Mouse (Mus musculus): ENCODE measurements around the gene Lmx1b. TPM values are rescaled to one million over a fixed set of nuclear protein-coding genes. Genes with fewer than 3 reads are reported as not detected.

Gene Lmx1b
- polyA plus RNA-seq, 1 experiment from 2014 or later, result 8.7 TPM

DNA sequence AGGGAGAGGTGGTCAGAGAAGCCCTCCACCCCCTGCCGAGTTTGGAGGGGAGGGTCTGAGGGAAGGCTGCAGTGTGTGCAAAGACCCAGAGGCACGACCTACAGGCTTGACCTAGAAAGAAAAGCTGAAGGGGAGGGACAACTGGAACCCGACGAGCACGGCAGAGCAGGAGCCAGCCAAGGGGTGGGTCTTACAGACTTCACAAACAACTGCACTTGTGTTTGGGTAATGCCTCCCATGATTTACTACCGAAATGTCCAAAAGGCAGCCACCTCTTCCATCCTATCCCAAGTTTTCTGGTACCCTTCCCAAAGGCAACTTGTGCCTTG, 58.9 kb downstream of the Lmx1b start:
- 0% methylated on average over 6 of the region's 6 CpGs for WGBS
- H3K4me1 ChIP-seq (replicated peaks; ENCODE audit: control insufficient read depth, insufficient read depth, low read length), result peaks cover 57% of the 10 kb centered on the region

DNA sequence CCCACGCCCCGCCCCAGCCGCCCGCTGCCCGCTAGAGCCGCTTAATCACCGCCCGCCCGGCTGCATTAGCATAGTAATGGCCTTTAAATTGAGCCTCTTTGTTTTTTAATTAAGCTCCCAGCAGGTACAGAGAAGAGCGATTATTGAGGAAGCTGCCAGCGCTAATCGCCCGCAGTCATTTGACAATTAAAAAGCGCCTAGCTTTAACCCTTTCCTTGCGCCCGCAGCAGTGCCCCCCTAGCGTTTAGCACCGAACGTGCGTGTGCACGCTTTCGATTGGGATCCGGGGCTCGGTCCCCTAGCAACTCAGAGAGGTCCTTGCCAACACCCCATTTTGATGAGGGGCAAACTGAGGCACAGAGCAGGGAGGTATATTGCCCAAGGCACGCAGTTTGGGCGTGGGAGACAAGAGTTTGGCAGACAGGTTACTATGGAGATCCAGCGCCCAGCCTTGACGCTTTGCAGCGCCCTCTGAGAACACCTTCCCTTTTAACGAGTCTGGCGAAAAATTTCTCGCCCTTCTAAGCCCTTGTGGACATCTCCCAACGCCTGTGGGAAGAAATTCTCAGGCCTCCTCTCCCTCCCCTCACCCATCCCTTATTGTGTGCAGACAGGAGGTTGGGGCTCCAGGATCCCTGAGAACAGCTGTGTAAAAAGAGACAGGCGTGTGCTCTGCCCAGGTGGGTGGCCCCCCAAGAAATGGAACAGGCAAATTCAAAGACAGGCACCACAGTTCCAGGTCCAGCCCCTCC, 59.4 kb downstream of the Lmx1b start:
- Histone ChIP-seq H3K9me3 (ENCODE audit: control insufficient read depth, low read length) (no peaks in the 10 kb centered on the region), H3K9ac (peak overlapping the region; percentile 36; the same call in 1 of the 2 replicates), H3K27ac (peak overlapping the region; percentile 81), H3K36me3 (replicated peaks; ENCODE audit: control insufficient read depth, insufficient read depth) (no peaks in the 10 kb centered on the region), H3K4me2 (replicated peaks) (peak overlapping the region; percentile 49), H3K4me3 (replicated peaks; ENCODE audit: low read length) (peak overlapping the region; percentile 10; the same call in 1 of the 2 replicates), H3K4me1 (replicated peaks; ENCODE audit: control insufficient read depth, insufficient read depth, low read length) (peaks cover 54% of the 10 kb centered on the region), H3K27me3 (ENCODE audit: control insufficient read depth, insufficient read depth, low read length) (peaks cover 81% of the 10 kb centered on the region)
- DNase-seq (ENCODE audit: low spot score) (peak; percentile 77), ATAC-seq (ENCODE audit: low FRiP score) (peak; percentile 64)
- 2% methylated on average over 34 of the region's 34 CpGs for WGBS

More for the DNA sequence above, 58.9 kb downstream of the Lmx1b start:
- Histone ChIP-seq H3K4me3 (replicated peaks; ENCODE audit: low read length) (0 out of 2 replicates have a peak overlapping the region, but pooled peaks have one; percentile 10), H3K4me2 (replicated peaks) (peak overlapping the region; percentile 49), H3K27ac (peak overlapping the region; percentile 81), H3K9me3 (ENCODE audit: control insufficient read depth, low read length) (no peaks in the 10 kb centered on the region), H3K36me3 (replicated peaks; ENCODE audit: control insufficient read depth, insufficient read depth) (no peaks in the 10 kb centered on the region), H3K27me3 (ENCODE audit: control insufficient read depth, insufficient read depth, low read length) (peaks cover 83% of the 10 kb centered on the region), H3K9ac (peak overlapping the region; percentile 36; the same call in 1 of the 2 replicates)
- no peak for ATAC-seq (ENCODE audit: low FRiP score)
- no peak for DNase-seq (ENCODE audit: low spot score)

- Histone ChIP-seq H3K9me3 (ENCODE audit: control insufficient read depth, low read length) (no peaks in the 10 kb centered on the region), H3K4me3 (replicated peaks; ENCODE audit: low read length) (no peak overlapping the region), H3K27ac (no peak overlapping the region), H3K9ac (no peak overlapping the region), H3K4me1 (replicated peaks; ENCODE audit: control insufficient read depth, insufficient read depth, low read length) (peaks cover 27% of the 10 kb centered on the region), H3K4me2 (replicated peaks) (no peak overlapping the region), H3K36me3 (replicated peaks; ENCODE audit: control insufficient read depth, insufficient read depth) (no peaks in the 10 kb centered on the region), H3K27me3 (ENCODE audit: control insufficient read depth, insufficient read depth, low read length) (peaks cover 72% of the 10 kb centered on the region)
- 21% methylated on average over 13 of the region's 13 CpGs for WGBS
- ATAC-seq (ENCODE audit: low FRiP score) (no peak), DNase-seq (ENCODE audit: low spot score) (no peak)
These were observed 64.9 kb downstream of the Lmx1b start for GRCm38 (mm10) chr2:33575406-33575805.

DNA sequence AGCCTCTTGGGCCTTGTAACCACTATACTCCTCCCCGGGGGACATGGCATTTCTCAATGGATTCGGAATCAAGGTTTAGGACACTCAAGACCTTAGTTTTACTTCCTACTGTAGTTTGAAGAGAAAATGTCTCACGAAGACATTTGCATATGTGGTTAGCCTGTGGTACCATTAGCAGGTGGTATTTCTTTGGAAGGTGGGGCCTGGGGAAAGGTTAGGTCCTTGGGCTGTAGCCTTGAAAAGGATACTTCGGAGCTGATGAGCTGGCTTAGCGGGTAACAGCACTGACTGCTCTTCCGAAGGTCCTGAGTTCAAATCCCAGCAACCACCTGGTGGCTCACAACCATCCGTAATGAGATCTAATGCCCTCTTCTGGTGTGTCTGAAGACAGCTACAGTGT, 67.2 kb downstream of the Lmx1b start:
- ATAC-seq (ENCODE audit: low FRiP score), result no peak
- 94% methylated on average over 7 of the region's 7 CpGs for WGBS

DNA sequence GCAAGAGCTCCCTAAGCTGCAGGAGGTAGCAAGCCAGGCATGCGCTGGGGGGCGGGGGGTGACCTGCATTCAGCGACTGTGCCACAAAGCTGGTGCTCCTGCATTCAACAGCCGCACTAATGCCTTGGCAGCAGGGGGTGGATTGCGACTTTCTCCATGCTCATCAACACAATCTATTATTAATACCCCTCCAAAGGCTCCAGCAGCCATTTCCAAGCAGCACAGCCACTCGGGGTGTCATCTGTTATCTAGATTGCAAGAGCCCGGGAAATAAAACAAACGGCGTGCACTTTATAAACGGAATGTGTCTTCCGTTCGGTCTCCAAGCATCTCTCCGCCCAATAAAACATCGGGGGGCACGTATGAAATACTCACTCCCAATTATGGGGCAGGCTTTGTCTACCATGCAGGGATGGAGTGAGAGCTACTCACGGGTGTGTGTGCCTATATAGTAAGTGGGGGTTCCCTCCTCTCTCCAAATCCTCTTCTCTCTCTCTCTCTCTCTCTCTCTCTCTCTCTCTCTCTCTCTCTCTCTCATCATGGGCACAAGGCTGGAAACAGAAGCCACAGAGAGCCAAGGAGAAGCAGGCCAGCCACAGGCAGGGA, 69.0 kb downstream of the Lmx1b start:
- Histone ChIP-seq H3K9ac (peak overlapping the region; percentile 28; the same call in 1 of the 2 replicates), H3K4me2 (replicated peaks) (peak overlapping the region; percentile 19; the same call in 1 of the 2 replicates), H3K4me1 (replicated peaks; ENCODE audit: control insufficient read depth, insufficient read depth, low read length) (peaks cover 23% of the 10 kb centered on the region; the same call in 1 of the 2 replicates), H3K9me3 (ENCODE audit: control insufficient read depth, low read length) (no peaks in the 10 kb centered on the region), H3K36me3 (replicated peaks; ENCODE audit: control insufficient read depth, insufficient read depth) (no peaks in the 10 kb centered on the region), H3K4me3 (replicated peaks; ENCODE audit: low read length) (no peak overlapping the region), H3K27ac (peak overlapping the region; percentile 88), H3K27me3 (ENCODE audit: control insufficient read depth, insufficient read depth, low read length) (peaks cover 43% of the 10 kb centered on the region)
- ATAC-seq (ENCODE audit: low FRiP score), result peak; percentile 67
- 17% methylated on average over 16 of the region's 16 CpGs for WGBS
- DNase-seq (ENCODE audit: low spot score), result peak; percentile 52

More for the DNA sequence above, 67.2 kb downstream of the Lmx1b start:
- no peak overlapping the region for H3K9ac ChIP-seq
- no peak for DNase-seq (ENCODE audit: low spot score)
- no peak overlapping the region for H3K4me2 ChIP-seq (replicated peaks)
- H3K4me3 ChIP-seq (replicated peaks; ENCODE audit: low read length), result no peak overlapping the region
- peaks cover 23% of the 10 kb centered on the region; the same call in 1 of the 2 replicates for H3K4me1 ChIP-seq (replicated peaks; ENCODE audit: control insufficient read depth, insufficient read depth, low read length)
- H3K27ac ChIP-seq, result peak overlapping the region; percentile 88
- no peaks in the 10 kb centered on the region for H3K36me3 ChIP-seq (replicated peaks; ENCODE audit: control insufficient read depth, insufficient read depth)
- no peaks in the 10 kb centered on the region for H3K9me3 ChIP-seq (ENCODE audit: control insufficient read depth, low read length)
- H3K27me3 ChIP-seq (ENCODE audit: control insufficient read depth, insufficient read depth, low read length), result peaks cover 59% of the 10 kb centered on the region

DNA sequence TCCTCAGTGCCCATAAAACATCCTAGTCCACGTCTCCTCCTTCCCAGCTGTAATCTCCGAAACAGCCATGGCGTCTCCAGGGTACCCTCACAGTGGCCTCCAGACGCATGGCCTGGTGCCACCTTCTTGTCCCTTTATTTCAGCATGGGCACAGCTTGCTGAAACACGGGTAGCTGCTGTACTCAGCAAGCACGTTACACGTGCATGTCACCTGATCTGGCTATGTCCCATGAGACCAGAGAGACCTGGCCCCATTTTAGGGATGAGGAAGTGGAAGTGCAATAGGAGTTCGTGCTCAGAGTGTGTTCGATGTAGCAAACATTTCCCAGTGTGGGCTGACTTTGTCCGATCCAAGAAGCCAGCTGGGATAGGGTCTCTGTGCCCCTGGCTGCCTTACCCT, 70.6 kb downstream of the Lmx1b start:
- H3K4me1 ChIP-seq (replicated peaks; ENCODE audit: control insufficient read depth, insufficient read depth, low read length), result peaks cover 23% of the 10 kb centered on the region; the same call in 1 of the 2 replicates
- 63% methylated on average over 10 of the region's 10 CpGs for WGBS
- no peak overlapping the region for H3K9ac ChIP-seq
- H3K36me3 ChIP-seq (replicated peaks; ENCODE audit: control insufficient read depth, insufficient read depth), result no peaks in the 10 kb centered on the region
- H3K27me3 ChIP-seq (ENCODE audit: control insufficient read depth, insufficient read depth, low read length), result peaks cover 29% of the 10 kb centered on the region
- H3K4me3 ChIP-seq (replicated peaks; ENCODE audit: low read length), result no peak overlapping the region
- H3K4me2 ChIP-seq (replicated peaks), result no peak overlapping the region
- ATAC-seq (ENCODE audit: low FRiP score) (no peak), DNase-seq (ENCODE audit: low spot score) (no peak)
- H3K27ac ChIP-seq, result peak overlapping the region; percentile 88
- H3K9me3 ChIP-seq (ENCODE audit: control insufficient read depth, low read length), result no peaks in the 10 kb centered on the region

DNA sequence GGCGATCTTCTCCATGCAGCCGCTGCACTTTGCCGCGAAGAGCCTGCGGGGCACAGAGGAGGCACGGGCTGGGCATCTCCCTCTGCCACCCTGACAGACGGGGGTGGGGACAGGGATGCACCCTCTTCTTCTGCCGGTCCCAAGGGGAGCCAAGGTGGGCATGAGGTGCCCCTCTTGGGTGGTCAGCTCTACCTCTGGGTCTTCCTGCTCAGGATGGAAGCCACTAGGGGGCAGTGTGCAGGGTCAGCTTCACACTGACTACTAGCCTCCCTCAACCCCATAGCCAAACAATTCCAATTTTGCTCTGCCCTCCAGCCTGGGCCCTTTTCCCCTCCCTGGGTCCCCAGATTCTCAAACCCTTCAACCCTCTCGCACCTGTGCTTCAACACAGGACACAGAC, 71.1 kb downstream of the Lmx1b start:
- DNase-seq (ENCODE audit: low spot score) (no peak), ATAC-seq (ENCODE audit: low FRiP score) (no peak)
- Histone ChIP-seq H3K27me3 (ENCODE audit: control insufficient read depth, insufficient read depth, low read length) (peaks cover 27% of the 10 kb centered on the region), H3K9me3 (ENCODE audit: control insufficient read depth, low read length) (no peaks in the 10 kb centered on the region), H3K27ac (peak overlapping the region; percentile 88), H3K9ac (no peak overlapping the region), H3K4me2 (replicated peaks) (peak overlapping the region; percentile 10; the same call in 1 of the 2 replicates), H3K4me1 (replicated peaks; ENCODE audit: control insufficient read depth, insufficient read depth, low read length) (peaks cover 23% of the 10 kb centered on the region; the same call in 1 of the 2 replicates), H3K4me3 (replicated peaks; ENCODE audit: low read length) (no peak overlapping the region), H3K36me3 (replicated peaks; ENCODE audit: control insufficient read depth, insufficient read depth) (no peaks in the 10 kb centered on the region)
- 29% methylated on average over 9 of the region's 9 CpGs for WGBS

DNA sequence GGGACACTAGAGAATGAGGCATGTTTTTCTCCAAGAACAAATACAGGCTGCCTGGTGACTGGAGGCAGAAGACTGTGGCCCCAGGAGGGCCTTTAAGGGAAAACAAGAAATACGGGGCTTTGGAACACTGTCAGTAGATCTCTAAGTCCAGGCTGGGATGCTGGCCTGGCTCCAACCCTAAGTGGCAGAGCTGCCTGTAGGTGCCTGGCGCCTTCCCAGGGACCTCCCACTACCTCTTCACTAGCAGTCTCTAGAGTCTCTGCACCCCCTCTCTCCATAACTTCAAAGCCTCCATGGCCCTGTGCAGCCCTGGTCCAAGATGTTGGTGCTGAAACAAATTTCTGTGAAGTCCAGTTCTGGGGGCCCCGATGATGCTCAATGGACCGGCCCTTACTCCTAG, 74.4 kb downstream of the Lmx1b start:
- ATAC-seq (ENCODE audit: low FRiP score) (no peak), DNase-seq (ENCODE audit: low spot score) (no peak)
- Histone ChIP-seq H3K4me1 (replicated peaks; ENCODE audit: control insufficient read depth, insufficient read depth, low read length) (peaks cover 8% of the 10 kb centered on the region; the same call in 1 of the 2 replicates), H3K9ac (no peak overlapping the region), H3K27ac (no peak overlapping the region), H3K4me3 (replicated peaks; ENCODE audit: low read length) (no peak overlapping the region), H3K36me3 (replicated peaks; ENCODE audit: control insufficient read depth, insufficient read depth) (no peaks in the 10 kb centered on the region), H3K27me3 (ENCODE audit: control insufficient read depth, insufficient read depth, low read length) (peaks cover 11% of the 10 kb centered on the region), H3K9me3 (ENCODE audit: control insufficient read depth, low read length) (no peaks in the 10 kb centered on the region), H3K4me2 (replicated peaks) (no peak overlapping the region)
- WGBS, result 61% methylated on average over 4 of the region's 4 CpGs

DNA sequence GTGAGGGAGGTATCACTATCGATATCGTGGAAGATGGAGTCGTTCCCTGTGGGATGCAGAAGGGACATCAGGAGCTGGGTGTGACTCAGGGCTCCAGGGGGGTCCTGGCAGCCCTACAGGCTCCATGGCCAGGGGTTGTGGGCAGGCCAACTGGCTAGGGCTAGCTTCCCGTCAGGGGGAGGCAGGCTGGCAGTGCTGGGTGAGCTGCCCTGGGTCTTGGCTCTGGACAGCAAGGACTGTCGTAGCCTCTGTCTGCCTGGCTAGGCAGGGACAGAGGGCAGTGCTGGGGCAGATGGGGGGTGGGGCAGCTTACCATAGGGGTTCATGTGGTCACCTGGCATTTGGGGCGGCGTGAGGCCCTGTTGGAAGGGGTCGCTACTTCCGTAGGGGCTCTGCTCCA, 75.6 kb downstream of the Lmx1b start:
- H3K27ac ChIP-seq, result no peak overlapping the region
- H3K4me3 ChIP-seq (replicated peaks; ENCODE audit: low read length), result no peak overlapping the region
- H3K4me2 ChIP-seq (replicated peaks), result no peak overlapping the region
- no peaks in the 10 kb centered on the region for H3K36me3 ChIP-seq (replicated peaks; ENCODE audit: control insufficient read depth, insufficient read depth)
- H3K9ac ChIP-seq, result no peak overlapping the region
- H3K4me1 ChIP-seq (replicated peaks; ENCODE audit: control insufficient read depth, insufficient read depth, low read length), result peaks cover 4% of the 10 kb centered on the region; the same call in 1 of the 2 replicates
- H3K9me3 ChIP-seq (ENCODE audit: control insufficient read depth, low read length), result no peaks in the 10 kb centered on the region
- no peak for DNase-seq (ENCODE audit: low spot score)
- 80% methylated on average over 9 of the region's 9 CpGs for WGBS
- H3K27me3 ChIP-seq (ENCODE audit: control insufficient read depth, insufficient read depth, low read length), result peaks cover 8% of the 10 kb centered on the region
- no peak for ATAC-seq (ENCODE audit: low FRiP score)

Measured in hindbrain, embryonic 14.5 days (tissue).